ENCODE assay signal across 19 mouse cellular contexts in genomic region chr13:37510511-37510910, GRCm38 (mm10).
DNase-seq lines count a peak whose midpoint lies in the region; ATAC-seq and TF ChIP-seq lines count a peak whose summit lies in the region.
"Had no signal": no experiment of that assay in that cellular context is flagged by ENCODE, and none has a peak within 500 bp of the region (broad histone marks: within the 10 kb centered on the region; RNA-seq: fewer than 3 reads in every experiment).

No protein-coding gene starts in this region.

- H3K27ac ChIP-seq in heart, embryonic 10.5 days, result peak overlapping the region; percentile 86
- H3K27ac ChIP-seq in lung, embryonic 15.5 days, result peak overlapping the region; percentile 85
- 0 out of 2 replicates have a peak overlapping the region, but pooled peaks have one; percentile 5 for H3K27ac ChIP-seq in embryonic facial prominence, embryonic 10.5 days (replicated peaks)
- 0 out of 2 replicates have a peak overlapping the region, but pooled peaks have one; percentile 4 for H3K27ac ChIP-seq in intestine, postnatal 0 days (ENCODE audit: low read depth, low read length)
- H3K27ac ChIP-seq: kidney, postnatal 0 days; neural tube, embryonic 12.5 days had no signal

- TF ChIP-seq CTCF in intestine, postnatal 0 days (IDR thresholded peaks at IDR 0.05; ENCODE audit: low read depth), result no peak

- H3K9ac ChIP-seq in lung, embryonic 15.5 days, result no peak overlapping the region
- H3K9ac ChIP-seq in intestine, postnatal 0 days (ENCODE audit: low read depth, low read length), result no peak overlapping the region
- H3K9ac ChIP-seq: neural tube, embryonic 12.5 days had no signal

- H3K4me2 ChIP-seq in lung, embryonic 15.5 days, result no peak overlapping the region
- H3K4me2 ChIP-seq in intestine, postnatal 0 days (replicated peaks; ENCODE audit: low read depth), result no peak overlapping the region
- H3K4me2 ChIP-seq: neural tube, embryonic 12.5 days had no signal

- ATAC-seq in lung, embryonic 15.5 days (ENCODE audit: borderline replicate concordance, extremely low read depth, low FRiP score, low TSS enrichment), result no peak
- ATAC-seq in intestine, postnatal 0 days, result no peak
- no peak for ATAC-seq in monocyte, adult 5-6 weeks (replicated peaks; ENCODE audit: insufficient number of reproducible peaks, low FRiP score, low TSS enrichment, poor library complexity, severe bottlenecking)
- ATAC-seq: inflammation-experienced regulatory T-cells, adult 6 months; midbrain, embryonic 16.5 days had no signal

- H3K9me3 ChIP-seq in heart, embryonic 10.5 days, result no peaks in the 10 kb centered on the region
- no peaks in the 10 kb centered on the region for H3K9me3 ChIP-seq in lung, embryonic 15.5 days
- H3K9me3 ChIP-seq in embryonic facial prominence, embryonic 10.5 days, result no peaks in the 10 kb centered on the region
- H3K9me3 ChIP-seq in intestine, postnatal 0 days (ENCODE audit: control insufficient read depth), result no peaks in the 10 kb centered on the region
- H3K9me3 ChIP-seq: neural tube, embryonic 12.5 days had no signal

- H3K4me1 ChIP-seq in heart, embryonic 10.5 days, result peaks cover 60% of the 10 kb centered on the region
- peaks cover 74% of the 10 kb centered on the region for H3K4me1 ChIP-seq in lung, embryonic 15.5 days
- H3K4me1 ChIP-seq in embryonic facial prominence, embryonic 10.5 days, result peaks cover 53% of the 10 kb centered on the region
- H3K4me1 ChIP-seq in intestine, postnatal 0 days (replicated peaks; ENCODE audit: control insufficient read depth, insufficient read depth, low read length), result peaks cover 10% of the 10 kb centered on the region

- DNase-seq in heart, embryonic 10.5 days (ENCODE audit: low spot score), result no peak
- DNase-seq in heart, postnatal 36 days, result no peak
- DNase-seq in lung, adult 18-20 months, result no peak
- no peak for DNase-seq in embryonic facial prominence, embryonic 10.5 days (ENCODE audit: low spot score)
- DNase-seq in layer of hippocampus, adult 9-10 months (ENCODE audit: low spot score), result no peak
- DNase-seq: adrenal gland, postnatal 10 days; cerebellum, adult 9-10 months; embryo, embryonic 11 days; layer of hippocampus, adult 9-11 months; lung, postnatal 10 days; right cerebral cortex, adult 18-20 months; thymus, adult 2 months had no signal

- H3K27me3 ChIP-seq in heart, embryonic 10.5 days (ENCODE audit: insufficient read depth, poor library complexity, severe bottlenecking), result no peaks in the 10 kb centered on the region
- H3K27me3 ChIP-seq in lung, embryonic 15.5 days, result no peaks in the 10 kb centered on the region
- H3K27me3 ChIP-seq in embryonic facial prominence, embryonic 10.5 days (replicated peaks; ENCODE audit: low read depth, poor library complexity, severe bottlenecking), result no peaks in the 10 kb centered on the region
- no peaks in the 10 kb centered on the region for H3K27me3 ChIP-seq in intestine, postnatal 0 days (replicated peaks; ENCODE audit: control insufficient read depth, insufficient read depth, low read length)
- H3K27me3 ChIP-seq: neural tube, embryonic 12.5 days had no signal

- intact Hi-C loops in heart, postnatal 36 days (cut with DNase I), result loop anchor here (5.0 kb wide), 1 partner anchor 58 kb away; no protein-coding TSS in a partner anchor

- 77% methylated on average over 6 of the region's 6 CpGs for WGBS in heart, embryonic 10.5 days
- WGBS in lung, embryonic 15.5 days, result 72% methylated on average over 6 of the region's 6 CpGs
- WGBS in embryonic facial prominence, embryonic 10.5 days, result 77% methylated on average over 6 of the region's 6 CpGs
- WGBS in intestine, postnatal 0 days, result 82% methylated on average over 6 of the region's 6 CpGs

- no peak overlapping the region for H3K4me3 ChIP-seq in heart, embryonic 10.5 days
- no peak overlapping the region for H3K4me3 ChIP-seq in lung, embryonic 15.5 days
- H3K4me3 ChIP-seq in embryonic facial prominence, embryonic 10.5 days, result no peak overlapping the region
- no peak overlapping the region for H3K4me3 ChIP-seq in intestine, postnatal 0 days (ENCODE audit: low read depth, low read length)
- H3K4me3 ChIP-seq: neural tube, embryonic 12.5 days had no signal

- no peaks in the 10 kb centered on the region for H3K36me3 ChIP-seq in heart, embryonic 10.5 days
- no peaks in the 10 kb centered on the region for H3K36me3 ChIP-seq in lung, embryonic 15.5 days
- no peaks in the 10 kb centered on the region for H3K36me3 ChIP-seq in embryonic facial prominence, embryonic 10.5 days (replicated peaks)
- H3K36me3 ChIP-seq in intestine, postnatal 0 days (ENCODE audit: control insufficient read depth, insufficient read depth), result no peaks in the 10 kb centered on the region
- H3K36me3 ChIP-seq: neural tube, embryonic 12.5 days had no signal

Comparison
In these comparisons a context has a peak if more than half of its experiments do, and no peak if none do; other contexts are left out.
1. H3K27ac ChIP-seq: peak in every context shown above with its lines; median percentile 86 in heart, embryonic 10.5 days; 85 in lung, embryonic 15.5 days; 5 in embryonic facial prominence, embryonic 10.5 days; 4 in intestine, postnatal 0 days.